In genomic region chr6:112423746-112424501, GRCm38 (mm10) we compare ENCODE assay signal across 13 mouse cellular contexts. TPM values are rescaled to one million over a fixed set of nuclear protein-coding genes. Genes with fewer than 3 reads are reported as not detected.
A peak's percentile ranks its signal among the peaks of the same experiment; 100 is the strongest.
DNase-seq lines count a peak whose midpoint lies in the region; ATAC-seq and TF ChIP-seq lines count a peak whose summit lies in the region.
"Had no signal": no experiment of that assay in that cellular context is flagged by ENCODE, and none has a peak within 500 bp of the region (broad histone marks: within the 10 kb centered on the region; RNA-seq: fewer than 3 reads in every experiment).

No protein-coding gene starts in this region.

- TF ChIP-seq CTCF in intestine, postnatal 0 days (IDR thresholded peaks at IDR 0.05; ENCODE audit: low read depth): no peak

- no peaks in the 10 kb centered on the region for H3K27me3 ChIP-seq in intestine, embryonic 16.5 days (replicated peaks; ENCODE audit: control insufficient read depth, insufficient read depth, low read length)
- H3K27me3 ChIP-seq in intestine, postnatal 0 days (replicated peaks; ENCODE audit: control insufficient read depth, insufficient read depth, low read length): no peaks in the 10 kb centered on the region

- no peak overlapping the region for H3K9ac ChIP-seq in intestine, embryonic 16.5 days (ENCODE audit: low read depth, low read length)
- H3K9ac ChIP-seq in intestine, postnatal 0 days (ENCODE audit: low read depth, low read length): no peak overlapping the region

- H3K4me3 ChIP-seq in intestine, embryonic 16.5 days (ENCODE audit: low read length): no peak overlapping the region
- H3K4me3 ChIP-seq in intestine, postnatal 0 days (ENCODE audit: low read depth, low read length): no peak overlapping the region
- H3K4me3 ChIP-seq: heart, adult 2 months had no signal

- no peaks in the 10 kb centered on the region for H3K9me3 ChIP-seq in intestine, embryonic 16.5 days (ENCODE audit: control insufficient read depth, low read length)
- H3K9me3 ChIP-seq in intestine, postnatal 0 days (ENCODE audit: control insufficient read depth): no peaks in the 10 kb centered on the region

- no peaks in the 10 kb centered on the region for H3K36me3 ChIP-seq in intestine, embryonic 16.5 days (ENCODE audit: control insufficient read depth, insufficient read depth, low read length)
- H3K36me3 ChIP-seq in intestine, postnatal 0 days (ENCODE audit: control insufficient read depth, insufficient read depth): no peaks in the 10 kb centered on the region

- H3K27ac ChIP-seq in intestine, embryonic 16.5 days (ENCODE audit: low read length): no peak overlapping the region
- H3K27ac ChIP-seq in intestine, postnatal 0 days (ENCODE audit: low read depth, low read length): no peak overlapping the region
- H3K27ac ChIP-seq: heart, adult 2 months had no signal

- WGBS in intestine, embryonic 16.5 days: 67% methylated on average over 8 of the region's 8 CpGs
- WGBS in intestine, postnatal 0 days: 71% methylated on average over 8 of the region's 8 CpGs

- DNase-seq in adrenal gland, postnatal 10 days: peak; percentile 16
- no peak for DNase-seq in adrenal gland, adult 8-10 months
- DNase-seq in left cerebral cortex, adult 9 months (ENCODE audit: low spot score in 2 of 2): peak; percentile 38 to 43
- DNase-seq in right cerebral cortex, postnatal 10 days (ENCODE audit: low spot score in 2 of 2): peak; percentile 57 to 64
- no peak for DNase-seq in spleen, postnatal 36 days (ENCODE audit: low spot score in 2 of 2)
- DNase-seq in spleen, adult 12 weeks (ENCODE audit: low spot score): no peak
- DNase-seq: cerebellum, adult 9-10 months; heart, adult 2 months; kidney, adult 11 months had no signal

- no peak overlapping the region for H3K4me2 ChIP-seq in intestine, embryonic 16.5 days (ENCODE audit: low read depth, low read length)
- H3K4me2 ChIP-seq in intestine, postnatal 0 days (replicated peaks; ENCODE audit: low read depth): no peak overlapping the region

- ATAC-seq in intestine, embryonic 16.5 days: peak; percentile 48; the same call in 1 of the 2 replicates
- ATAC-seq in intestine, postnatal 0 days: no peak

- no peaks in the 10 kb centered on the region for H3K4me1 ChIP-seq in intestine, embryonic 16.5 days (ENCODE audit: control insufficient read depth, insufficient read depth, low read length)
- H3K4me1 ChIP-seq in intestine, postnatal 0 days (replicated peaks; ENCODE audit: control insufficient read depth, insufficient read depth, low read length): no peaks in the 10 kb centered on the region

RNA-seq across cellular contexts. Expression of gene Cav3, which starts 35.4 kb away (rescaled TPM):
- 10 to 100 TPM in 1 of 2 experiments, 1 to 10 TPM in 1; 4.2 to 11.3 TPM for total RNA-seq in adrenal gland, postnatal 10 days (2021)
- not detected for total RNA-seq in adrenal gland, adult 8-10 months (2022)
- 1.7 and 1.9 TPM in 2 replicates for polyA plus RNA-seq in intestine, embryonic 16.5 days (2015; fragmentation: Nextera tagmentation; extraction: Ambion mirVana)
- 4.1 and 4.9 TPM in 2 replicates for polyA plus RNA-seq in intestine, postnatal 0 days (2015; fragmentation: Nextera tagmentation; extraction: Ambion mirVana)
- total RNA-seq: ES-E14; megakaryocyte, adult 5-6 weeks had no signal

RNA-seq across cellular contexts. Expression of gene Ssu2, which starts 36.1 kb away (rescaled TPM):
- 1 to 10 TPM; 2.3 to 3.0 TPM for total RNA-seq in adrenal gland, postnatal 10 days (2021)
- 1 to 10 TPM; 1.0 to 7.3 (median 2.4) TPM for total RNA-seq in adrenal gland, adult 8-10 months (2022)
- 2.7 and 3.5 TPM in 2 replicates for polyA plus RNA-seq in intestine, embryonic 16.5 days (2015; fragmentation: Nextera tagmentation; extraction: Ambion mirVana)
- 4.1 and 4.8 TPM in 2 replicates for polyA plus RNA-seq in intestine, postnatal 0 days (2015; fragmentation: Nextera tagmentation; extraction: Ambion mirVana)
- total RNA-seq: megakaryocyte, adult 5-6 weeks had no signal

Comparison
In these comparisons a context has a peak if more than half of its experiments do, and no peak if none do; other contexts are left out.
1. DNase-seq: peak in adrenal gland, postnatal 10 days (single experiment), left cerebral cortex, adult 9 months (2 of 2) and right cerebral cortex, postnatal 10 days (2 of 2); none in adrenal gland, adult 8-10 months (single experiment), spleen, postnatal 36 days (0 of 2) and spleen, adult 12 weeks (single experiment).
2. RNA of gene Cav3, which starts 35.4 kb away (total RNA-seq): 4.2 to 11.3 TPM in adrenal gland, postnatal 10 days; not detected in adrenal gland, adult 8-10 months; every median in the first group is over 4 times any median in the second.